Mouse (Mus musculus) midbrain, postnatal 0 days (tissue): ENCODE measurements around the gene Srms. TPM values are rescaled to one million over a fixed set of nuclear protein-coding genes. Genes with fewer than 3 reads are reported as not detected.

ENCODE experiments used
- ATAC-seq: fragments of 200-750 bp; cut with Nextera tagmentation; 2 replicates; pipeline ENCODE4 v1.8.0; 2017; ENCODE audit warnings: moderate number of reproducible peaks, mild to moderate bottlenecking, moderate TSS enrichment, moderate library complexity; ENCODE audit not compliant: low FRiP score
- DNase-seq: peaks from one replicate; pipeline ENCODE4 v3.0.0-alpha.2; 2015; ENCODE audit warnings: low spot score
- H3K27ac ChIP-seq: fragments of 300-500 bp; sonication (generic); 2 replicates; pipeline ENCODE4 v1.5.1; 2014; ENCODE audit warnings: low read depth, mild to moderate bottlenecking, low read length, mixed read lengths
- H3K27me3 ChIP-seq: fragments of 300-500 bp; sonication (generic); 2 replicates; pipeline ENCODE4 v1.6.1; 2014; ENCODE audit warnings: low read length, control low read depth, mixed read lengths; ENCODE audit not compliant: insufficient read depth
- H3K36me3 ChIP-seq: fragments of 300-500 bp; sonication (generic); 2 replicates; pipeline ENCODE4 v1.6.1; 2014; ENCODE audit warnings: low read length, control low read depth, mixed read lengths; ENCODE audit not compliant: insufficient read depth
- H3K4me1 ChIP-seq: fragments of 300-500 bp; sonication (generic); 2 replicates; pipeline ENCODE4 v1.6.1; 2014; ENCODE audit warnings: mild to moderate bottlenecking, control low read depth, antibody characterized with exemption, low read length, mixed read lengths; ENCODE audit not compliant: insufficient read depth
- H3K4me2 ChIP-seq: fragments of 300-500 bp; sonication (generic); 2 replicates; pipeline ENCODE4 v1.6.1; 2014; ENCODE audit warnings: low read depth, mild to moderate bottlenecking, low read length, mixed read lengths; ENCODE audit not compliant: poor library complexity, severe bottlenecking
- H3K4me3 ChIP-seq: fragments of 300-500 bp; sonication (generic); 2 replicates; pipeline ENCODE4 v1.5.1; 2014; ENCODE audit warnings: low read depth, mild to moderate bottlenecking, low read length, moderate library complexity
- H3K9ac ChIP-seq: fragments of 300-500 bp; sonication (generic); replicated peaks from 2 replicates; pipeline ENCODE4 v1.6.1; 2014; ENCODE audit warnings: mild to moderate bottlenecking, low read length, moderate library complexity, mixed read lengths; ENCODE audit not compliant: poor library complexity, severe bottlenecking
- H3K9me3 ChIP-seq: fragments of 300-500 bp; sonication (generic); 2 replicates; pipeline ENCODE4 v1.6.1; 2016; ENCODE audit warnings: low read length, control low read depth
- CTCF ChIP-seq: IDR thresholded peaks from 2 replicates; pipeline ENCODE4 v1.5.1; 2016; ENCODE audit warnings: antibody characterized with exemption, mild to moderate bottlenecking
- WGBS: fragments of 180-500 bp; shearing (Covaris S2); extraction: QIAGEN DNeasy Blood & Tissue Kit; methylation state at CpG from one replicate; pipeline ENCODE4 v1.1.7; 2014; 5-methylcytosine and 5-hydroxymethylcytosine counted together
- polyA plus RNA-seq: library from polyadenylated mRNA; unstranded; fragments of >200 nt; fragmentation: Nextera tagmentation; extraction: Ambion mirVana; gene quantifications from 2 replicates; pipeline ENCODE4 v1.2.1, GENCODE M21; 2015
- total RNA-seq: library from RNA; depleted of rRNA; stranded (reverse); fragments of >200 nt; gene quantifications from 2 replicates; pipeline ENCODE4 v1.2.3, GENCODE M21; 2014; rRNA removed

Gene Srms
- total RNA-seq (0.11 TPM in 1 of 2 replicates, not detected in the other), polyA plus RNA-seq (0.10 and 0.21 TPM in 2 replicates)

DNA sequence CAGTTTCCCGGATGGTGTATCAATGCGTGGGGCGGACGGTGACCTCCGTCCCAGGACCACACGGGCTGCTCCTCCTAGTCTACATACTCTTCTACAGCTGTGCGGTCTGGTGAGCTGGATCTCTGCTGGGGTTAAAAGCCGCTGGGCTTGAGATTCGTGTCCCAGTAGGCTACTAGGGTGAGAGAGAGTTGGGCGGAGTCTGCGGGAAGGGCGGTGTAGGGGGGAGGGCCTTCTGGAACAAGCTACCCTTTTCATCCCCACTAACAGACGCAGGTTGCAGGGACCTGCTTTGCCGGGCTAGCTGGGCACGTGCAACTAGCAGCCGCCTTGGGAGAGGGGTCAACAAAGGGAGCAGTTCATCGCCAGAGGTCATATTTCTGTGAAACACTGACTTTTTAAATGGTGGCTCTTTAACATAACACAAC lies at the start of gene Srms:
Gene Srms, minus strand, starts transcription at position 165 of the 425 bp plus-strand sequence.
- Histone ChIP-seq H3K4me1 (no peaks in the 10 kb centered on the region), H3K9ac (0 out of 2 replicates have a peak within 1 kb of the TSS, but pooled peaks have one; percentile 4), H3K4me3 (peak within 1 kb of the TSS; percentile 27), H3K9me3 (no peaks in the 10 kb centered on the region), H3K27me3 (peaks cover 26% of the 10 kb centered on the region), H3K4me2 (peak within 1 kb of the TSS; percentile 49), H3K27ac (no peak within 1 kb of the TSS), H3K36me3 (no peaks in the 10 kb centered on the region)
- 3% methylated on average over 17 of the region's 17 CpGs for WGBS
- DNase-seq (no peak), ATAC-seq (no peak)
- TF ChIP-seq CTCF = no peak

DNA sequence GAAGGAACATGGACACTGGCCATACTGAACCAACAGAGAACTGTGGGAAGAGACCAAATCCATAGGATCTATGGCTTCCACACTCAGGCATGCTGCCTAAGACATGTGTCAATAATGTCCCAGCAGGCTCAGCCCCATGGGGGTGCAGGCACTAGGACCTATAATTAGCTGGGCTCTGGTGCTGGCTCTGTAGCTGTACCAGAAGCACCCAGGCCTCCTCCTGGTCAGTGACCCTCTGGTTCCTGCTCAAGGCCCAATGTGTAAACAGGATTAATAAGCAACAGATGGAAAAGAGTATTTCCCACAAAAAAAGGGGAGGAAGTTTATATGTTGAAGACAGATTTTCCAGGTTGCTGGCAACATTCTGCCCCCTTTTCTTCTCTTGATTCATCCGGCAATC lies 40.3 kb upstream of the Srms start:
- no peaks in the 10 kb centered on the region for H3K27me3 ChIP-seq
- 82% methylated on average over 1 of the region's 1 CpGs for WGBS
- H3K4me2 ChIP-seq = no peak overlapping the region
- no peak overlapping the region for H3K4me3 ChIP-seq
- H3K9me3 ChIP-seq = no peaks in the 10 kb centered on the region
- H3K36me3 ChIP-seq = peaks cover 43% of the 10 kb centered on the region
- H3K4me1 ChIP-seq = no peaks in the 10 kb centered on the region
- H3K9ac ChIP-seq = no peak overlapping the region
- no peak for TF ChIP-seq CTCF
- ATAC-seq (no peak), DNase-seq (no peak)
- no peak overlapping the region for H3K27ac ChIP-seq

DNA sequence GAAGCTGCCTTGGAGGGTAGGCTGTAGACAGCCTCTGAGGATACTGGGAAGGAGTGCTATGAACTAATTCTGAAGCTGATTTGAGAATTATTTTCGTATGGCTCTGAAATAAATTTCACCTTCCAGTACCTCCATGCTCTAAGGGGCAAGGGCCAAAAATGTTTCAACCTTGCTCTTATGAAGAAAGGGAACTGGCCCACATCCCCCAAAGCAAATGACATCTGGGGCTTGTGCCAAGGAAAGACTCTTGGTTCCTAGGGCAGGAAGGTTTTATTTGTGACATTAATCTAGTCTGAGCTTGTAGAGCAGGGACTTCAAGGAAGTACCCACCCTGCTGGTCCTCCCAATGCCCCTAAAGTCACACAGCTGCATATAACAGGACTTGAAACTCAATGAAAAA lies 38.9 kb upstream of the Srms start:
- Histone ChIP-seq H3K9me3 (no peaks in the 10 kb centered on the region), H3K36me3 (peaks cover 39% of the 10 kb centered on the region), H3K4me3 (no peak overlapping the region), H3K9ac (no peak overlapping the region), H3K4me2 (no peak overlapping the region), H3K27ac (no peak overlapping the region), H3K4me1 (no peaks in the 10 kb centered on the region), H3K27me3 (no peaks in the 10 kb centered on the region)
- ATAC-seq (no peak), DNase-seq (no peak)
- no peak for TF ChIP-seq CTCF
- WGBS = 83% methylated on average over 1 of the region's 1 CpGs

DNA sequence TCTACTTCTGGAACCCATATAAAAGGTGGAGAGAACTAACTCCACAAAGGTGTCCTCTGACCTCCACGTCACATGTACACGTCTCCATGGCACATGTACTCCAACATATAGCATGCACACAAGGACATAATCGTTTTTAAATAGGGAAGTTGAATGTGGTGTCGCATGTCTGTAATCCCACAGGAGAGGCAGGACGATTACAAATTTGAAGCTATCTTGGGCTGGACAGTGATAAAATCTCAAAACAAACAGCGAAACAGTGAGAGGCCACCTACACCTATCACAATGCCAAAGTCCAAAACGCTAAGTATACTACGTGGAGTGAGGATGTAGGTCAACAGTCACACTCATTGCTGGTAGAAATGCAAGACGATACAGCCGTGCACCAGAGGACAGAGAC lies 36.2 kb upstream of the Srms start:
- H3K4me1 ChIP-seq = no peaks in the 10 kb centered on the region
- no peaks in the 10 kb centered on the region for H3K9me3 ChIP-seq
- H3K4me2 ChIP-seq = no peak overlapping the region
- H3K4me3 ChIP-seq = no peak overlapping the region
- DNase-seq (no peak), ATAC-seq (no peak)
- WGBS = 90% methylated on average over 10 of the region's 10 CpGs
- no peak for TF ChIP-seq CTCF
- no peak overlapping the region for H3K27ac ChIP-seq
- peaks cover 18% of the 10 kb centered on the region for H3K36me3 ChIP-seq
- no peak overlapping the region for H3K9ac ChIP-seq
- H3K27me3 ChIP-seq = no peaks in the 10 kb centered on the region

DNA sequence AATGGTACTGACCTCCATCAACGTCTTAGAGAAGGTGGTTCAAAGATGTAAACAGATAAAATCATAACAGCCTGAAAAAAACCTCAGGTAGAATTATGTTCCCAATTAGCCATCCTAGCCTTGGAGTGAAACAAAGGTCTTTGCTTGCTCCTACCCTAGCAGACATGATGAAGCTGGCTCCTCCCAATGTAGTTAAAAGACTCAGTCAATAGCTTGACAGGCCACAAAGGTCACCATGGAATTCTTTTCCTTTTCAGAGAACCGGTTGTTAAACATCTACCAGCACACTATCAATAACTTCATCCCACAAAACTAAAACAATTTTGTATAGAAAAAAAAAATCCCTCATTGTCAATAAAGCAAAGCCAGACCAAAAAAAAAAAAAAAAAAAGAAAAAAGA lies 32.0 kb upstream of the Srms start:
- Histone ChIP-seq H3K4me3 (no peak overlapping the region), H3K27me3 (no peaks in the 10 kb centered on the region), H3K9me3 (no peaks in the 10 kb centered on the region), H3K9ac (no peak overlapping the region), H3K4me1 (no peaks in the 10 kb centered on the region), H3K36me3 (no peaks in the 10 kb centered on the region), H3K27ac (no peak overlapping the region), H3K4me2 (no peak overlapping the region)
- DNase-seq = no peak
- TF ChIP-seq CTCF = no peak
- no peak for ATAC-seq
- WGBS = 34% methylated on average over 2 of the region's 2 CpGs

DNA sequence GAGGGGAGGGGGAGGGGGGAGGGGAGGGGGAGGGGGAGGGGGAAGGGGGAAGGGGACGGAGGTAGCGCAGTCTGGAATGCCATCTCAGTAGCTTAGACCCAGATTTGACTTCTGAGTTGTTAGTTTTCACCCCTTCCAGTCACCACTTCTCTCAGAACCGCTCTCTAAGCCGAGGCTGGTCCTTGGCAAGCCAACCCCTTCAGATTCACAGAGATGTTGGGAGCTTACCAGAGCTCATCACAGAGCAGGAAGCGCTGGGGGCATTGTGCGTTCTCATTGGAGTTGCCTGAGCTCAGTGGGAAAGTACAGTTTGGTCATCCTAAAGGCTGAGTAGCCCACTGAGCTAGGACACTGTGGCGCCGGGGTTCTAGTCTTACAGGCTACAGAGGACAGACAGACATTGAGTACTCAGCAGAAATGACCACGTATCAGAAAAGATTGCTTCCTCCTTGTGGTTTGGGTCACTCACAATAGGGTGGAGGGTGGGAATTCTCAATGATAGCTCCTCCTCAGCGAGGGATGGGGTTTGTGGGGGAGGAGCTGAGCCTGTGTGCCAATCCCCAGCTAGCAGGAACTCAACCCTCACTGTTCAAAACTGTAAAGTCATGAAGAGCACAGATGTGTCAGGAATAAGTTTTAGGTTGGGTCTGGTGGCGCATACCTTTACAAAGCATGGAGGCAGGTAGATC lies 30.9 kb upstream of the Srms start:
- ATAC-seq = no peak
- WGBS = 37% methylated on average over 11 of the region's 11 CpGs
- Histone ChIP-seq H3K4me1 (no peaks in the 10 kb centered on the region), H3K4me3 (no peak overlapping the region), H3K27me3 (no peaks in the 10 kb centered on the region), H3K9ac (no peak overlapping the region), H3K27ac (no peak overlapping the region), H3K4me2 (no peak overlapping the region), H3K36me3 (no peaks in the 10 kb centered on the region), H3K9me3 (no peaks in the 10 kb centered on the region)
- no peak for TF ChIP-seq CTCF
- DNase-seq = no peak
